Comparison of ENCODE assay signal across 8 mouse cellular contexts in the genomic region with DNA sequence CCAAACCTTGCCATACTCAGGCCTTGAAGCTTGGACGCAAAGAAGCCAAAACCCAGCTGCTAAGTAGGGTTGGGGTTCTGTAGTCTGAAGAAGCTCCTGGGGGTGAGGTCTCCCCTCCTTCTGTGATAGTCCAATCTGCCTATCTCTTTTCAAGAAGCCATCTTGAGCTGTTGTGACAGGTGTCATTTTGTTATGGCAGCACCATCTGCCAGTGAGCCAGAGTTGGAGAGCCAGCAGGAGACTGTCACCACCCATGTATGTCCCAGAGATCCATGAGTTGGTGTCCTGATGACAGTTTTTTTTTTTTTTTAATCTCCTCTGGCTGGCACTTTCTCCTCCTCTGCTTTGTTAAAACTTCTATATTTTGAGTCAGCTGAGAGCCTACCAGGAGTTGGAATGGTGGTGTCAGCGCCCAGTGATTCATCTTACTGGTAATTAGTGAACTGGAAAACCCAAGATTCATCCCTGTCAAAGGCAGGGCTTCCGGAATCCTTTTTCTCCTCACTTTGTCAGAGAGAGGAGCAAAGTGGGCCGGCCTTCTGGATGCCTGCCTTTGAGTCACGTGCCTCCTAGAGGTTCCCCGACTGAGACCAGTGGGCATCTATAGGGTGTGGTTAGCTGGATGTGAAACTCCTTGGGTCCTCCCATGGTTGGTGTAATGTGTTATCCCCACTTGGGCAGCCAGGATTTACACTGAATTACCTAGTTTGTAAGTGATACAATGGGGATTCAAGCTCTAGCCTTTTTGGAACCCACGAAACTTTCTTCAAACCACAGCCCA. TPM values are rescaled to one million over a fixed set of nuclear protein-coding genes. Genes with fewer than 3 reads are reported as not detected.
DNase-seq lines count a peak whose midpoint lies in the region; ATAC-seq and TF ChIP-seq lines count a peak whose summit lies in the region.

No protein-coding gene starts in this region.

- peak overlapping the region; percentile 96; the same call in 1 of the 2 replicates for H3K4me2 ChIP-seq in kidney, postnatal 0 days (ENCODE audit: low read length)

- H3K79me2 ChIP-seq in heart, adult 2 months (replicated peaks; ENCODE audit: control insufficient read depth, insufficient read depth, low read length) = peaks cover 3% of the 10 kb centered on the region; the same call in 1 of the 2 replicates

- no peak overlapping the region for H3K9ac ChIP-seq in heart, adult 2 months (ENCODE audit: low read depth, low read length)
- no peak overlapping the region for H3K9ac ChIP-seq in kidney, postnatal 0 days (ENCODE audit: low read depth, low read length)

- H3K27me3 ChIP-seq in heart, adult 2 months (ENCODE audit: control insufficient read depth, insufficient read depth, low read length) = no peaks in the 10 kb centered on the region
- no peaks in the 10 kb centered on the region for H3K27me3 ChIP-seq in kidney, postnatal 0 days (ENCODE audit: insufficient read depth, low read length)

- no peaks in the 10 kb centered on the region for H3K9me3 ChIP-seq in kidney, postnatal 0 days (replicated peaks; ENCODE audit: low read length)

- no peak for TF ChIP-seq POLR2A in heart, adult 2 months (IDR thresholded peaks at IDR 0.05; ENCODE audit: insufficient read depth, low read depth, low read length)

- peaks cover 12% of the 10 kb centered on the region for H3K4me1 ChIP-seq in heart, adult 2 months (ENCODE audit: control insufficient read depth, insufficient read depth, low read length)
- peaks cover 30% of the 10 kb centered on the region for H3K4me1 ChIP-seq in kidney, postnatal 0 days (replicated peaks; ENCODE audit: insufficient read depth, low read length)

- H3K4me3 ChIP-seq in heart, adult 2 months = no peak overlapping the region
- no peak overlapping the region for H3K4me3 ChIP-seq in kidney, postnatal 0 days (replicated peaks; ENCODE audit: low read depth, low read length)

- intact Hi-C loops in heart, adult 2 months (cut with DNase I) = loop anchor here (5.0 kb wide), 1 partner anchor 160 kb away; the partner anchor contains the start of gene Trappc3

- H3K36me3 ChIP-seq in heart, adult 2 months (ENCODE audit: control insufficient read depth, insufficient read depth, low read length) = 0 out of 2 replicates have a peak, but pooled peaks cover 3% of the 10 kb centered on the region
- 0 out of 2 replicates have a peak, but pooled peaks cover 2% of the 10 kb centered on the region for H3K36me3 ChIP-seq in kidney, postnatal 0 days (ENCODE audit: insufficient read depth, low read length)

- peak; percentile 30 for DNase-seq in retina, embryonic 14.5 days (ENCODE audit: low spot score)
- no peak for DNase-seq in retina, postnatal 1 day
- peak; percentile 87 for DNase-seq in brain, adult 2 months (ENCODE audit: low read depth, low spot score)
- peak; percentile 41 to 47 for DNase-seq in heart, adult 2 months
- DNase-seq in kidney, postnatal 0 days (ENCODE audit: low spot score) = no peak
- peak; percentile 37 for DNase-seq in lung, postnatal 14 days
- DNase-seq in telencephalon, adult 2 months (ENCODE audit: low read depth, low spot score) = peak; percentile 71

- no peak for TF ChIP-seq EP300 in heart, adult 2 months (IDR thresholded peaks at IDR 0.05; ENCODE audit: insufficient read depth, low read depth, low read length)

- peak overlapping the region; percentile 94 for H3K27ac ChIP-seq in heart, adult 2 months
- peak overlapping the region; percentile 87 for H3K27ac ChIP-seq in kidney, postnatal 0 days

- 51% methylated on average over 7 of the region's 7 CpGs for WGBS in heart, adult 2 months
- 47% methylated on average over 7 of the region's 7 CpGs for WGBS in kidney, postnatal 0 days

- no peak for ATAC-seq in kidney, postnatal 0 days (replicated peaks; ENCODE audit: low FRiP score, low read depth)
- no peak for ATAC-seq in CD4-positive, CD25-positive, alpha-beta regulatory T cell, adult 4 months

- TF ChIP-seq CTCF in heart, adult 2 months (IDR thresholded peaks at IDR 0.05) = no peak
- no peak for TF ChIP-seq CTCF in kidney, postnatal 0 days (IDR thresholded peaks at IDR 0.05; ENCODE audit: low read depth)

RNA-seq across cellular contexts. Expression of gene Stk40, which starts 1.5 kb away (rescaled TPM):
- total RNA-seq in heart, adult 2 months (2021) = 10 to 100 TPM; 41.6 to 53.8 TPM
- polyA plus RNA-seq in heart, adult 2 months (2012; rRNA removed) = 36.3 and 36.7 TPM in 2 replicates
- 27.1 and 28.7 TPM in 2 replicates for polyA plus RNA-seq in kidney, postnatal 0 days (2015; fragmentation: Nextera tagmentation; extraction: Ambion mirVana)
- polyA plus RNA-seq in CD4-positive, CD25-positive, alpha-beta regulatory T cell, adult 4 months (2017; shearing (Covaris generic)) = 10 to 100 TPM; 11.4 to 23.2 TPM

RNA-seq across cellular contexts. Expression of gene Lsm10, which starts 5.8 kb away (rescaled TPM):
- 10 to 100 TPM; 17.0 to 18.9 TPM for total RNA-seq in heart, adult 2 months (2021)
- 33.1 and 33.8 TPM in 2 replicates for polyA plus RNA-seq in heart, adult 2 months (2012; rRNA removed)
- polyA plus RNA-seq in kidney, postnatal 0 days (2015; fragmentation: Nextera tagmentation; extraction: Ambion mirVana) = 58.5 and 59.0 TPM in 2 replicates
- 10 to 100 TPM; 68.6 to 76.0 TPM for polyA plus RNA-seq in CD4-positive, CD25-positive, alpha-beta regulatory T cell, adult 4 months (2017; shearing (Covaris generic))

RNA-seq across cellular contexts. Expression of gene Oscp1, which starts 43.9 kb away (rescaled TPM):
- 1 to 10 TPM; 1.6 to 2.8 TPM for total RNA-seq in heart, adult 2 months (2021)
- 1.00 and 1.2 TPM in 2 replicates for polyA plus RNA-seq in heart, adult 2 months (2012; rRNA removed)
- 13.6 and 16.2 TPM in 2 replicates for polyA plus RNA-seq in kidney, postnatal 0 days (2015; fragmentation: Nextera tagmentation; extraction: Ambion mirVana)
- under 1 TPM in 1 of 2 experiments, not detected in 1; 0.70 TPM for polyA plus RNA-seq in CD4-positive, CD25-positive, alpha-beta regulatory T cell, adult 4 months (2017; shearing (Covaris generic))

RNA-seq across cellular contexts. Expression of gene Eva1b, which starts 45.3 kb away (rescaled TPM):
- total RNA-seq in heart, adult 2 months (2021) = 10 to 100 TPM in 1 of 2 experiments, 1 to 10 TPM in 1; 9.5 to 11.9 TPM
- 15.2 and 19.7 TPM in 2 replicates for polyA plus RNA-seq in heart, adult 2 months (2012; rRNA removed)
- 130 and 149 TPM in 2 replicates for polyA plus RNA-seq in kidney, postnatal 0 days (2015; fragmentation: Nextera tagmentation; extraction: Ambion mirVana)
- 10 to 100 TPM; 10.5 to 12.7 TPM for polyA plus RNA-seq in CD4-positive, CD25-positive, alpha-beta regulatory T cell, adult 4 months (2017; shearing (Covaris generic))

RNA-seq across cellular contexts. Expression of gene Mrps15, which starts 55.5 kb away (rescaled TPM):
- total RNA-seq in heart, adult 2 months (2021) = 10 to 100 TPM; 74.9 to 78.1 TPM
- polyA plus RNA-seq in heart, adult 2 months (2012; rRNA removed) = 33.7 and 40.4 TPM in 2 replicates
- 131 and 134 TPM in 2 replicates for polyA plus RNA-seq in kidney, postnatal 0 days (2015; fragmentation: Nextera tagmentation; extraction: Ambion mirVana)
- 10 to 100 TPM; 49.0 to 58.9 TPM for polyA plus RNA-seq in CD4-positive, CD25-positive, alpha-beta regulatory T cell, adult 4 months (2017; shearing (Covaris generic))

Comparison
In these comparisons a context has a peak if more than half of its experiments do, and no peak if none do; other contexts are left out.
1. DNase-seq: peak in retina, embryonic 14.5 days (single experiment), brain, adult 2 months (single experiment), heart, adult 2 months (2 of 2), lung, postnatal 14 days (single experiment) and telencephalon, adult 2 months (single experiment); none in retina, postnatal 1 day (single experiment) and kidney, postnatal 0 days (single experiment).